Mouse (Mus musculus) bone marrow, adult 2 months (tissue): ENCODE measurements around the gene Ppp3r1.

ENCODE experiments used
- CTCF ChIP-seq: fragments of 200-500 bp; IDR thresholded peaks from 2 replicates; pipeline ENCODE4 v1.5.1; 2011; ENCODE audit warnings: low read length, control low read depth; ENCODE audit not compliant: control insufficient read depth, insufficient read depth
- POLR2A ChIP-seq: fragments of 200-500 bp; IDR thresholded peaks from 2 replicates; pipeline ENCODE4 v1.6.1; 2011; ENCODE audit warnings: low read depth, mild to moderate bottlenecking, control low read depth, low read length, borderline replicate concordance; ENCODE audit not compliant: control insufficient read depth

- TF ChIP-seq CTCF, result no peak
- no peak for TF ChIP-seq POLR2A
Observed at GRCm38 (mm10) chr11:17188786-17189185, 29.7 kb downstream of the Ppp3r1 start.
